Mouse (Mus musculus): ENCODE data around the gene Fbxo40. TPM values are rescaled to one million over a fixed set of nuclear protein-coding genes. Genes with fewer than 3 reads are reported as not detected.

Fbxo40 gene
- polyA plus RNA-seq, 1 experiment from 2014 or later, result not detected

- Histone ChIP-seq H3K27me3 (ENCODE audit: insufficient read depth, low read length) (no peaks in the 10 kb centered on the region), H3K36me3 (ENCODE audit: insufficient read depth) (peaks cover 69% of the 10 kb centered on the region), H3K9ac (no peak overlapping the region), H3K27ac (ENCODE audit: low read depth) (no peak overlapping the region), H3K4me1 (ENCODE audit: insufficient read depth) (no peaks in the 10 kb centered on the region), H3K4me2 (no peak overlapping the region), H3K4me3 (ENCODE audit: low read depth, low read length) (no peak overlapping the region), H3K9me3 (ENCODE audit: low read depth, low read length) (no peaks in the 10 kb centered on the region)
- ATAC-seq (ENCODE audit: insufficient read depth) (no peak), DNase-seq (no peak)
- TF ChIP-seq CTCF (IDR thresholded peaks at IDR 0.05; ENCODE audit: low read depth), result no peak
- 83% methylated on average over 6 of the region's 6 CpGs for WGBS
Observed at GRCm38 (mm10) chr16:36921980-36922379, 68.3 kb downstream of the Fbxo40 start.

GRCm38 (mm10) chr16:36921067-36921613 lies 69.1 kb downstream of the Fbxo40 start:
- Histone ChIP-seq H3K4me2 (no peak overlapping the region), H3K36me3 (ENCODE audit: insufficient read depth) (peaks cover 68% of the 10 kb centered on the region), H3K4me1 (ENCODE audit: insufficient read depth) (no peaks in the 10 kb centered on the region), H3K4me3 (ENCODE audit: low read depth, low read length) (no peak overlapping the region), H3K9me3 (ENCODE audit: low read depth, low read length) (no peaks in the 10 kb centered on the region), H3K27ac (ENCODE audit: low read depth) (no peak overlapping the region), H3K27me3 (ENCODE audit: insufficient read depth, low read length) (no peaks in the 10 kb centered on the region), H3K9ac (no peak overlapping the region)
- no peak for DNase-seq
- 94% methylated on average over 8 of the region's 8 CpGs for WGBS
- no peak for TF ChIP-seq CTCF (IDR thresholded peaks at IDR 0.05; ENCODE audit: low read depth)
- ATAC-seq (ENCODE audit: insufficient read depth), result no peak

GRCm38 (mm10) chr16:36920410-36920809 lies 69.9 kb downstream of the Fbxo40 start:
- peaks cover 68% of the 10 kb centered on the region for H3K36me3 ChIP-seq (ENCODE audit: insufficient read depth)
- no peak overlapping the region for H3K4me3 ChIP-seq (ENCODE audit: low read depth, low read length)
- no peaks in the 10 kb centered on the region for H3K27me3 ChIP-seq (ENCODE audit: insufficient read depth, low read length)
- ATAC-seq (ENCODE audit: insufficient read depth), result no peak
- 86% methylated on average over 3 of the region's 3 CpGs for WGBS
- H3K27ac ChIP-seq (ENCODE audit: low read depth), result no peak overlapping the region
- H3K4me1 ChIP-seq (ENCODE audit: insufficient read depth), result no peaks in the 10 kb centered on the region
- no peak for TF ChIP-seq CTCF (IDR thresholded peaks at IDR 0.05; ENCODE audit: low read depth)
- no peak overlapping the region for H3K9ac ChIP-seq
- no peaks in the 10 kb centered on the region for H3K9me3 ChIP-seq (ENCODE audit: low read depth, low read length)
- no peak for DNase-seq
- H3K4me2 ChIP-seq, result no peak overlapping the region

- no peak overlapping the region for H3K4me2 ChIP-seq
- no peak overlapping the region for H3K4me3 ChIP-seq (ENCODE audit: low read depth, low read length)
- H3K36me3 ChIP-seq (ENCODE audit: insufficient read depth), result peaks cover 75% of the 10 kb centered on the region
- no peak for DNase-seq
- ATAC-seq (ENCODE audit: insufficient read depth), result no peak
- no peaks in the 10 kb centered on the region for H3K4me1 ChIP-seq (ENCODE audit: insufficient read depth)
- no peaks in the 10 kb centered on the region for H3K27me3 ChIP-seq (ENCODE audit: insufficient read depth, low read length)
- no peak overlapping the region for H3K27ac ChIP-seq (ENCODE audit: low read depth)
- H3K9me3 ChIP-seq (ENCODE audit: low read depth, low read length), result no peaks in the 10 kb centered on the region
- H3K9ac ChIP-seq, result no peak overlapping the region
- WGBS, result 93% methylated on average over 10 of the region's 10 CpGs
- TF ChIP-seq CTCF (IDR thresholded peaks at IDR 0.05; ENCODE audit: low read depth), result no peak
Observed at GRCm38 (mm10) chr16:36918505-36918904, 71.8 kb downstream of the Fbxo40 start.

DNA sequence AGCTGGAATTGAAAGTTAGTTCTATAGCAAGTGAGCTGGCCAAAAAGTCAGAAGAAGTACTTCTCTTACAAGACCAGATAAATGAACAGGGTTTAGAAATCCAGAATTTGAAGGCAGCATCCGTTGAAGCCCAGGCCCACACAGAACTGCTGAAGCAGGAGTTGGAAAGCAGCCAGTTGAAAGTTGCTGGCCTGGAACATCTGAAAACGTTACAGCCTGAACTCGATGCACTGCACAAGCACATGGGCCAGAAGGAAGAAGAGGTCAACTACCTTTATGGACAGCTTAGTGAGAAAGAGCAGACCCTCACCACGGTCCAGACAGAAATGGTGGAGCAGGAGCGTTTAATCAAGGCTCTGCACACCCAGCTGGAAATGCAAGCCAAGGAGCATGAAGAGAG lies 76.1 kb downstream of the Fbxo40 start:
- no peak for TF ChIP-seq CTCF (IDR thresholded peaks at IDR 0.05; ENCODE audit: low read depth)
- ATAC-seq (ENCODE audit: insufficient read depth) (no peak), DNase-seq (peak; percentile 37)
- Histone ChIP-seq H3K27me3 (ENCODE audit: insufficient read depth, low read length) (no peaks in the 10 kb centered on the region), H3K9me3 (ENCODE audit: low read depth, low read length) (no peaks in the 10 kb centered on the region), H3K4me1 (ENCODE audit: insufficient read depth) (no peaks in the 10 kb centered on the region), H3K27ac (ENCODE audit: low read depth) (no peak overlapping the region), H3K4me3 (ENCODE audit: low read depth, low read length) (no peak overlapping the region), H3K9ac (no peak overlapping the region), H3K4me2 (no peak overlapping the region), H3K36me3 (ENCODE audit: insufficient read depth) (peaks cover 73% of the 10 kb centered on the region)
- WGBS, result 68% methylated on average over 5 of the region's 5 CpGs

Other genes starting within 250 kb of the Fbxo40 start
- gene Slc15a2, start 205.5 kb downstream of the Fbxo40 start, polyA plus RNA-seq (2014; fragmentation: Nextera tagmentation; extraction: Ambion mirVana), result 28.1 and 33.2 TPM in 2 replicates
- 34.4 and 38.9 TPM in 2 replicates for gene Iqcb1, start 162.1 kb downstream of the Fbxo40 start, polyA plus RNA-seq (2014; fragmentation: Nextera tagmentation; extraction: Ambion mirVana)
- 0.99 and 1.0 TPM in 2 replicates for gene Eaf2, start 115.5 kb downstream of the Fbxo40 start, polyA plus RNA-seq (2014; fragmentation: Nextera tagmentation; extraction: Ambion mirVana)
- 89.9 and 96.8 TPM in 2 replicates for gene Golgb1, start 115.3 kb downstream of the Fbxo40 start, polyA plus RNA-seq (2014; fragmentation: Nextera tagmentation; extraction: Ambion mirVana)
- 2.1 and 2.2 TPM in 2 replicates for gene Hcls1, start 55.5 kb downstream of the Fbxo40 start, polyA plus RNA-seq (2014; fragmentation: Nextera tagmentation; extraction: Ambion mirVana)
- 12.3 and 13.1 TPM in 2 replicates for gene Polq, start 21.3 kb upstream of the Fbxo40 start, polyA plus RNA-seq (2014; fragmentation: Nextera tagmentation; extraction: Ambion mirVana)